Mouse (Mus musculus): Measurements from ENCODE around the gene Ascl2. TPM values are rescaled to one million over a fixed set of nuclear protein-coding genes. Genes with fewer than 3 reads are reported as not detected.
A peak's percentile ranks its signal among the peaks of the same experiment; 100 is the strongest.

Ascl2 gene
- polyA plus RNA-seq, 1 experiment from 2014 or later, result 12.7 TPM

DNA sequence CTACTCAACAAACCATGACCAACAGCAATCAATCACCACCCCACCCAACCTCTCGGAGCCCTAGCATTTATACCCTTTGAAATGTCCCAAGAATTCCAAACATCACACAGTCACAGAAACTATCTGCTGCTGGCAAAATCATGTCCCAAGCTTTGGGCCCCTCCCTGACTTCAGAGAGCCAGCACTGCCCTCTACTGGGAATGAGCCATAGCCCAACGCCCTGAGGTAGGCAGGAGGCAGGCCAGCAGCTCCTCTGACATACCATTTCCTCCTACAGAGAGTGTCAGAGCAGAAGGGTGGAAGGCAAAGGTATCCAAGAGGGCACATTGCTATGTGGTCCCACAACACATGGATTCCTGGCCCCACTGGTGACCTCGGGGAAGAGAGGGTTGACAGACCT is 33.6 kb upstream of the Ascl2 start:
- no peaks in the 10 kb centered on the region for H3K36me3 ChIP-seq (ENCODE audit: control insufficient read depth, insufficient read depth, low read length)
- peak; percentile 62 for ATAC-seq
- no peaks in the 10 kb centered on the region; the same call in none of the 2 replicates for H3K27me3 ChIP-seq (replicated peaks; ENCODE audit: control insufficient read depth, insufficient read depth, low read length)
- WGBS, result 23% methylated on average over 3 of the region's 3 CpGs
- peaks cover 8% of the 10 kb centered on the region; the same call in 1 of the 2 replicates for H3K4me1 ChIP-seq (ENCODE audit: control insufficient read depth, insufficient read depth, low read length)
- H3K9me3 ChIP-seq (ENCODE audit: control insufficient read depth, low read length), result no peaks in the 10 kb centered on the region
- H3K4me3 ChIP-seq (ENCODE audit: low read length), result no peak overlapping the region
- no peak overlapping the region for H3K27ac ChIP-seq (ENCODE audit: low read length)
- H3K4me2 ChIP-seq (ENCODE audit: low read depth, low read length), result no peak overlapping the region
- no peak overlapping the region for H3K9ac ChIP-seq (ENCODE audit: low read depth, low read length)

- H3K4me2 ChIP-seq (ENCODE audit: low read depth, low read length), result no peak overlapping the region
- H3K36me3 ChIP-seq (ENCODE audit: control insufficient read depth, insufficient read depth, low read length), result no peaks in the 10 kb centered on the region
- H3K9ac ChIP-seq (ENCODE audit: low read depth, low read length), result no peak overlapping the region
- 51% methylated on average over 3 of the region's 3 CpGs for WGBS
- H3K9me3 ChIP-seq (ENCODE audit: control insufficient read depth, low read length), result no peaks in the 10 kb centered on the region
- H3K27ac ChIP-seq (ENCODE audit: low read length), result no peak overlapping the region
- no peak overlapping the region for H3K4me3 ChIP-seq (ENCODE audit: low read length)
- no peak for ATAC-seq
- H3K4me1 ChIP-seq (ENCODE audit: control insufficient read depth, insufficient read depth, low read length), result no peaks in the 10 kb centered on the region
- H3K27me3 ChIP-seq (replicated peaks; ENCODE audit: control insufficient read depth, insufficient read depth, low read length), result no peaks in the 10 kb centered on the region; the same call in 1 of the 2 replicates
Measured at GRCm38 (mm10) chr7:142997403-142998150, 28.5 kb upstream of the Ascl2 start.

DNA sequence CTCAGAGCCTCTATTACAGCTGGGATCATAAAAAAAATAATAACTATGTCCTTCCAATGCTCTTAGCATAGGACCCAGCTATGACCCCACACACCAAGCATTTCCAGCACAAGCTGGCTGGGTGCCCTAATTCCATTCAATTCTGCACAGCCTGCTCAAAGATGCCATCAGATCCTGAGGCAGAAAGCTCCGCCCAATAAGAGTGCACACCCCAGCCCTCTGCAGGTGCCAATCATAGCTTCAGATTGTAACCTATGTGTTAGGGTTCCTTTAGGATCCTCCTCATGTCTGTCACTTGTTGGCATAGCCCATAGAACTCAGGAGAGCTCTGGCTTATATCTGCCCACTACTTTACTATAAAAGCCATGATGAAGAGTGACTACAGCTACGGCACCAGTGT is 27.9 kb upstream of the Ascl2 start:
- Histone ChIP-seq H3K4me1 (ENCODE audit: control insufficient read depth, insufficient read depth, low read length) (no peaks in the 10 kb centered on the region), H3K27ac (ENCODE audit: low read length) (no peak overlapping the region), H3K9me3 (ENCODE audit: control insufficient read depth, low read length) (no peaks in the 10 kb centered on the region), H3K36me3 (ENCODE audit: control insufficient read depth, insufficient read depth, low read length) (no peaks in the 10 kb centered on the region), H3K4me2 (ENCODE audit: low read depth, low read length) (no peak overlapping the region), H3K27me3 (replicated peaks; ENCODE audit: control insufficient read depth, insufficient read depth, low read length) (no peaks in the 10 kb centered on the region; the same call in 1 of the 2 replicates), H3K4me3 (ENCODE audit: low read length) (no peak overlapping the region), H3K9ac (ENCODE audit: low read depth, low read length) (no peak overlapping the region)
- no peak for ATAC-seq
- 81% methylated on average over 2 of the region's 2 CpGs for WGBS

- 68% methylated on average over 3 of the region's 3 CpGs for WGBS
- no peak overlapping the region for H3K27ac ChIP-seq (ENCODE audit: low read length)
- H3K27me3 ChIP-seq (replicated peaks; ENCODE audit: control insufficient read depth, insufficient read depth, low read length), result no peaks in the 10 kb centered on the region; the same call in 1 of the 2 replicates
- H3K4me1 ChIP-seq (ENCODE audit: control insufficient read depth, insufficient read depth, low read length), result no peaks in the 10 kb centered on the region
- no peaks in the 10 kb centered on the region for H3K36me3 ChIP-seq (ENCODE audit: control insufficient read depth, insufficient read depth, low read length)
- no peak overlapping the region for H3K4me3 ChIP-seq (ENCODE audit: low read length)
- H3K9me3 ChIP-seq (ENCODE audit: control insufficient read depth, low read length), result no peaks in the 10 kb centered on the region
- no peak overlapping the region for H3K4me2 ChIP-seq (ENCODE audit: low read depth, low read length)
- no peak overlapping the region for H3K9ac ChIP-seq (ENCODE audit: low read depth, low read length)
- peak; percentile 63 for ATAC-seq
Measured at GRCm38 (mm10) chr7:142995630-142996338, 26.7 kb upstream of the Ascl2 start.

- Histone ChIP-seq H3K4me2 (ENCODE audit: low read depth, low read length) (no peak overlapping the region), H3K36me3 (ENCODE audit: control insufficient read depth, insufficient read depth, low read length) (no peaks in the 10 kb centered on the region), H3K9ac (ENCODE audit: low read depth, low read length) (no peak overlapping the region), H3K9me3 (ENCODE audit: control insufficient read depth, low read length) (no peaks in the 10 kb centered on the region), H3K4me1 (ENCODE audit: control insufficient read depth, insufficient read depth, low read length) (no peaks in the 10 kb centered on the region), H3K27me3 (replicated peaks; ENCODE audit: control insufficient read depth, insufficient read depth, low read length) (no peaks in the 10 kb centered on the region; the same call in 1 of the 2 replicates), H3K4me3 (ENCODE audit: low read length) (no peak overlapping the region), H3K27ac (ENCODE audit: low read length) (no peak overlapping the region)
- ATAC-seq, result no peak
Measured at GRCm38 (mm10) chr7:142995004-142995403, 25.9 kb upstream of the Ascl2 start.

GRCm38 (mm10) chr7:142987718-142988117 is 18.7 kb upstream of the Ascl2 start:
- 65% methylated on average over 3 of the region's 3 CpGs for WGBS
- Histone ChIP-seq H3K4me3 (ENCODE audit: low read length) (no peak overlapping the region), H3K27me3 (replicated peaks; ENCODE audit: control insufficient read depth, insufficient read depth, low read length) (no peaks in the 10 kb centered on the region; the same call in 1 of the 2 replicates), H3K4me1 (ENCODE audit: control insufficient read depth, insufficient read depth, low read length) (no peaks in the 10 kb centered on the region), H3K9ac (ENCODE audit: low read depth, low read length) (no peak overlapping the region), H3K27ac (ENCODE audit: low read length) (no peak overlapping the region), H3K9me3 (ENCODE audit: control insufficient read depth, low read length) (no peaks in the 10 kb centered on the region), H3K36me3 (ENCODE audit: control insufficient read depth, insufficient read depth, low read length) (no peaks in the 10 kb centered on the region), H3K4me2 (ENCODE audit: low read depth, low read length) (no peak overlapping the region)
- ATAC-seq, result no peak

- Histone ChIP-seq H3K9ac (ENCODE audit: low read depth, low read length) (no peak overlapping the region), H3K4me2 (ENCODE audit: low read depth, low read length) (no peak overlapping the region), H3K36me3 (ENCODE audit: control insufficient read depth, insufficient read depth, low read length) (no peaks in the 10 kb centered on the region), H3K27ac (ENCODE audit: low read length) (no peak overlapping the region), H3K27me3 (replicated peaks; ENCODE audit: control insufficient read depth, insufficient read depth, low read length) (no peaks in the 10 kb centered on the region; the same call in 1 of the 2 replicates), H3K9me3 (ENCODE audit: control insufficient read depth, low read length) (no peaks in the 10 kb centered on the region), H3K4me3 (ENCODE audit: low read length) (no peak overlapping the region), H3K4me1 (ENCODE audit: control insufficient read depth, insufficient read depth, low read length) (no peaks in the 10 kb centered on the region)
- no peak for ATAC-seq
- WGBS, result 89% methylated on average over 4 of the region's 4 CpGs
Measured at GRCm38 (mm10) chr7:142985146-142985545, 16.1 kb upstream of the Ascl2 start.

DNA sequence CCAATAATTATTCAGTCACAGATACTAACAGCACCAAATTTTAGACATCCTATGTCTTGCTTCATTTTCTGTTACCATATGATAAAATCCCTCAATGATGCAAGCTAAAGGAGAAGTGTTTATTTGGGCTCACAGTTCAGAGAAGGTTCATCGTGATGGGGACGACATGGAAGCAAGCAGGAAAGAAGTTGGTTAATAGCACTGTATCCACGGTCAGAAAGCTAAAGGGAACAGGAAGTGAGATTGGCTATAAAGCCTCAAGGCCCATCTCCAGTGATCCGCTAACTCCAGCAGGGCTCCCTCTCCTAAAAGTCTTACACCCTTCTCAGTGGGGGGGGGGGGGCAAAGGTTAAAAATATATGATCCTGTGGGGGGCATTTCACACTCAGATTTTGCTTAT is 12.8 kb upstream of the Ascl2 start:
- H3K4me3 ChIP-seq (ENCODE audit: low read length), result no peak overlapping the region
- no peak overlapping the region for H3K27ac ChIP-seq (ENCODE audit: low read length)
- no peak for ATAC-seq
- H3K36me3 ChIP-seq (ENCODE audit: control insufficient read depth, insufficient read depth, low read length), result no peaks in the 10 kb centered on the region
- 70% methylated on average over 4 of the region's 4 CpGs for WGBS
- H3K4me2 ChIP-seq (ENCODE audit: low read depth, low read length), result no peak overlapping the region
- no peak overlapping the region for H3K9ac ChIP-seq (ENCODE audit: low read depth, low read length)
- H3K4me1 ChIP-seq (ENCODE audit: control insufficient read depth, insufficient read depth, low read length), result no peaks in the 10 kb centered on the region
- no peaks in the 10 kb centered on the region for H3K9me3 ChIP-seq (ENCODE audit: control insufficient read depth, low read length)
- H3K27me3 ChIP-seq (replicated peaks; ENCODE audit: control insufficient read depth, insufficient read depth, low read length), result no peaks in the 10 kb centered on the region

DNA sequence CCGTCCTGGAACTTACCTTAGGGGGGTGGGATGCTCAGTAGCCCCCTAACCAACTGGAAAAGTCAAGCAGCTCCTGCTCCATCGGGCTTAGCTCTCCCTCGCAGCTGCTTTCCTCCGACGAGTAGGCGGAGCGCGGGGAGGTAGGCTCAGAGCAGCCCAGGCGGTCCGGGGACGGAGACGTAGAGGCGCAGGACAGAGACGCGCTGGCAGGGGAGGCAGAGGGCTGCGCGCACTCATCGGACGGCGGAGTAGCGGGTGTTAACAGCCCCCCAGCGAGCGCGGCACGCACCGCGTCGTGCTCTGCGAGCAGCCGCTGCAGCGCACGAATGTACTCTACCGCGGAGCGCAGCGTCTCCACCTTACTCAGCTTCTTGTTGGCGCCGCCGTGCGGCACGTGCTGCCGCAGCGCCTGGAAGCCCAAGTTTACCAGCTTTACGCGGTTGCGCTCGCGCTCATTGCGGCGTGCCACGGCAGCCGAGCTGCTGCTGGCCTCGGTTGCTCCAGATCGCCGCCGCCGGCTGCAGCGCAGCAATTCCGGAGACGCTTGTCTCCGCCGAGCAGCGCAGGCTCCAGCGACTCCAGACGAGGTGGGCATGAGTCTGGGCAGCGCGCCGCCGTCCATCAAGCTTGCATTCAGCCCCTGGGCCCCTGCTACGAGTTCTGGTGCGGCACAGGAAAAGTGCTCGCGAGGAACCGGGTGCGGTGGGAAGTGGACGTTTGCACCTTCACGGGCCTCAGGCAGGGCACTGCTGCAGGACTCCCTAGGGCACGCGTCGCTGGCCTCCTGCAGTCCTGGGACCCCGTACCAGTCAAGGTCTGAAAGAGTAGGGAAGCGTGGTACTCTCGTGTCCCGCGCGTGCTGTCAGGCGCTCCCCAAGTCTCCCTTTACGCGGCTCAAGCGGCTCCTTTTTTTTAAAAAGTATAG is 918 bp downstream of the Ascl2 start:
- H3K36me3 ChIP-seq (ENCODE audit: control insufficient read depth, insufficient read depth, low read length), result no peaks in the 10 kb centered on the region
- no peaks in the 10 kb centered on the region for H3K9me3 ChIP-seq (ENCODE audit: control insufficient read depth, low read length)
- WGBS, result under 1% methylated on average over 83 of the region's 90 CpGs
- H3K9ac ChIP-seq (ENCODE audit: low read depth, low read length), result peak overlapping the region; percentile 60
- H3K4me1 ChIP-seq (ENCODE audit: control insufficient read depth, insufficient read depth, low read length), result peaks cover 16% of the 10 kb centered on the region
- H3K4me2 ChIP-seq (ENCODE audit: low read depth, low read length), result peak overlapping the region; percentile 94
- H3K4me3 ChIP-seq (ENCODE audit: low read length), result peak overlapping the region; percentile 54
- H3K27me3 ChIP-seq (replicated peaks; ENCODE audit: control insufficient read depth, insufficient read depth, low read length), result peaks cover 32% of the 10 kb centered on the region
- peak; percentile 66 for ATAC-seq
- 0 out of 2 replicates have a peak overlapping the region, but pooled peaks have one; percentile 38 for H3K27ac ChIP-seq (ENCODE audit: low read length)

Measured in intestine, embryonic 16.5 days (tissue).